Mouse (Mus musculus): ENCODE measurements around the gene Dmpk.
A peak's percentile ranks its signal among the peaks of the same experiment; 100 is the strongest.

- TF ChIP-seq SIN3A (IDR thresholded peaks at IDR 0.05; ENCODE audit: low read length) (no peak), POLR2A (IDR thresholded peaks at IDR 0.05; ENCODE audit: low read depth, low read length) (peak; percentile 25; the same call in 1 of the 2 replicates), CTCF (conservative IDR thresholded peaks at IDR 0.05 in 1 of 2, IDR thresholded peaks at IDR 0.05 in 1 of 2; ENCODE audit: low read depth in 2 of 2, low read length in 2 of 2) (no peak), ETS1 (conservative IDR thresholded peaks at IDR 0.05; ENCODE audit: low read depth, low read length) (no peak)
Measured at GRCm38 (mm10) chr7:19094826-19095750, 11.4 kb downstream of the Dmpk start.

All from CH12.LX (cell line).